Mouse (Mus musculus) regulatory T cell (primary cell): ENCODE results near the gene Prmt1.
"Not testable (repeated sequence)": the region's sequence is repeated elsewhere in the genome, so short reads cannot be mapped to it uniquely, and the experiment has no call there.

ENCODE experiments used
- in situ Hi-C: fragments of 300-600 bp; cut with MboI, MseI; formaldehyde crosslinking; loops from one replicate; pipeline ENCODE4 v1.15.1; 2025; ENCODE audit warnings: high pct_unique_total_duplicates

Prmt1 gene

GRCm38 (mm10) chr7:44986192-44986878 lies at the start of gene Prmt1:
Gene Prmt1, minus strand, starts transcription at chr7:44986568.
- in situ Hi-C loops, result no loop called here

DNA sequence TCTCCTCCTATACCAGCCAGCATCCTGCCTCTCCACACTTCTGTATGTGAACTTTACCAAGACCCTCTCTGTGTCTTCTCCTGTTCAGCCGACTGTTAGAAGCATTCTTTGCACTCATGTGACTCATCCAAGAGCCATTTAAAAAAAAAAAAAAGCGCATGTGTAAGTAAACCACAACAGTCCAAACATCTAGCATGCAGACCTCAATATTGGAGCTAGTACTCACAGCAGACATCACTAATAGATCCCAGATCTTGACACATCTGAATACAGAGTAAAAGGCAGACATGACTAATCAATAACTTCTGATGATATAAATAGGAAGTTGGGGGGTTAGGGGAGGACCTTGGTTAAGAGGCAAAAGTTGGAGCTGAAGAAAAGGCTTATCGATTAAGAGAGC lies 49.3 kb upstream of the Prmt1 start:
- in situ Hi-C loops, result loop anchor here (5.0 kb wide), 1 partner anchor 37 kb away; no protein-coding TSS in a partner anchor

- in situ Hi-C loops, result no loop called here
Observed at GRCm38 (mm10) chr7:45033722-45034359, 47.5 kb upstream of the Prmt1 start.

DNA sequence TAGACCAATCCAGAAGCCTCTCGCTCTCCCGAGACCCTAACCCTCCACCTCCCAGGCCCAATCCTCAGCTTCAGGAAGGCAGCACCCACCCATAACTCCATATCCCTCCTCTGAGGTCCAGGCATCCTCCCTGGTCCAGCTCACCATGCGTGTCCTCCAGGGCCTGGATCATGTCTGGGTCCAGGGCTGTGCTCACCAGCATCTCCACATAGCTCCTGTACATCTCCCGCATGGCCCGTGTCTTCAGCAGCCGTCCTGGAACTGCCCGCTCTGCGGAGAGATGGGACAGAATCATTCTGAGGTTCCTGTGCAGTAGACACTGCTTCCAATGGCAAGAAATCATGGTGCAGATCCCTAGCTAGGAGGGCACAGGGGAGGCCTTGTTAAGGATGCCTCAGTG lies 44.5 kb upstream of the Prmt1 start:
- in situ Hi-C loops, result no loop called here

- in situ Hi-C loops, result no loop called here
Observed at GRCm38 (mm10) chr7:45029995-45030394, 43.6 kb upstream of the Prmt1 start.

- in situ Hi-C loops, result no loop called here
Observed at GRCm38 (mm10) chr7:45028351-45028750, 42.0 kb upstream of the Prmt1 start.

DNA sequence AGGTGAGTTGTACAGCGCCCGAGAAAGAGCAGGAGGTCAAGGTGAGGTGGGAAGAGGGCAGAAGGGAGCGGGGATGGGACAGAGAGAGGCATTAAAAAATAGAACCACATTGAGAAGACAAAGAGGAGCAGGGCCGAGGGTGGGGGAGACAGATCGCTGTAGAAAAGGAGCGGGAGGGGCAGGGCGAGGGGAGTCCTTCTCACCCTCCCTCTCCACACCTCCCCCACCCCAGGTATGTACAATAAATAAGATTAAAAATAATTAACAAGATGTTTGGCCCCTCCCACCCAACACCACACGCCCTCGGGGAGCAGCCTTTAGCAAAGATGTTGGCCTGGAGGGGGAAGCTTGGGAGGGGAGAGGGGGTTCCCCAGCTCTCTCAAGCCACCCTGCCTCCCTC lies 41.4 kb upstream of the Prmt1 start:
- in situ Hi-C loops, result no loop called here

DNA sequence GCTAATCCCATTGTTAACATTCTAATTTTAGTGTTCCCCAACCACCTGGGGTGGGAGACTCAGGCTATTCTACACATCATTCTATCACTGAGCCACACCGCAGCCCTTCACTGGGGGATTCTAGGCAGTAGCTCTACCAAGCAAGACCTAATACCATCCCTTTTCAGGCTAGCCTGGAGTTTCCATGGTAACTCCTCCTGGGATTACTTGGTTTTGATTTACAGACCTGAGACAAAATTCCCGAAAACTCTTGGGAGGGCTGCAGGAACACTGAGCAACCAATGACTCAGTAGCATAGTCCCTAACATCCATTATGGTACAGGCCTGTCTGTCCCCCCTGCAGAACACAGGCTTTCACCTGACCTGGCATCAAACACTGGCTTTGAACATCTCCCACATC lies 39.9 kb upstream of the Prmt1 start:
- in situ Hi-C loops, result no loop called here

DNA sequence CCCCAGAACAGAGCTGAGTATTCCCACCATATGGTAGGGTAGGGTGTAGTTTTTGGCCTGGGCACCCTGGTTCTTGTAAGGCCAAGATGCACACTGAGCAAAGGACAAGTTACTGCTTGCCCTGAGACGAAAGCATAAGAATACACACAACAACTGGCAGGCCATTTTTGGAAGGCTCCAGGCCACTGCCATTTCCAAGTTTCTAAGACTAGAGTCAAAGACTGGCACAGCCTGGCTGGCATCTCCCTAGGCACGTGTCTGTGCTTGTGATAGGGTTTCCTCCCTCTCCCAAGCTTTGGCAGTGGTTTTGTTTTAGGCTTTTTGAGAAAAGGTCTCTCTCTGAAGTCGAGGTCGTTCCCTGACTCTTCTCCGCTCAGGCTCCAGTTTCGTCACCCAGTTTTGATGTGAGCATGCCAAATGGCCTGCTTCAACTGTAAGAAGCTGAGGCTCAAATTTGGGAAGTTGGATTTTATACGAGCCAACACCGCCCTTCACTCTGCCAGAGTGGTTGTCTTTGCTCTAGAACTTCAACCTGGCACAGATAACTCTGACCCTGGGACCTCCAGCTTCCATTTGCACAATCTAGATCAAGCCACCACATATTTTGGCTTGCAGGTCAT lies 39.3 kb upstream of the Prmt1 start:
- in situ Hi-C loops, result no loop called here

DNA sequence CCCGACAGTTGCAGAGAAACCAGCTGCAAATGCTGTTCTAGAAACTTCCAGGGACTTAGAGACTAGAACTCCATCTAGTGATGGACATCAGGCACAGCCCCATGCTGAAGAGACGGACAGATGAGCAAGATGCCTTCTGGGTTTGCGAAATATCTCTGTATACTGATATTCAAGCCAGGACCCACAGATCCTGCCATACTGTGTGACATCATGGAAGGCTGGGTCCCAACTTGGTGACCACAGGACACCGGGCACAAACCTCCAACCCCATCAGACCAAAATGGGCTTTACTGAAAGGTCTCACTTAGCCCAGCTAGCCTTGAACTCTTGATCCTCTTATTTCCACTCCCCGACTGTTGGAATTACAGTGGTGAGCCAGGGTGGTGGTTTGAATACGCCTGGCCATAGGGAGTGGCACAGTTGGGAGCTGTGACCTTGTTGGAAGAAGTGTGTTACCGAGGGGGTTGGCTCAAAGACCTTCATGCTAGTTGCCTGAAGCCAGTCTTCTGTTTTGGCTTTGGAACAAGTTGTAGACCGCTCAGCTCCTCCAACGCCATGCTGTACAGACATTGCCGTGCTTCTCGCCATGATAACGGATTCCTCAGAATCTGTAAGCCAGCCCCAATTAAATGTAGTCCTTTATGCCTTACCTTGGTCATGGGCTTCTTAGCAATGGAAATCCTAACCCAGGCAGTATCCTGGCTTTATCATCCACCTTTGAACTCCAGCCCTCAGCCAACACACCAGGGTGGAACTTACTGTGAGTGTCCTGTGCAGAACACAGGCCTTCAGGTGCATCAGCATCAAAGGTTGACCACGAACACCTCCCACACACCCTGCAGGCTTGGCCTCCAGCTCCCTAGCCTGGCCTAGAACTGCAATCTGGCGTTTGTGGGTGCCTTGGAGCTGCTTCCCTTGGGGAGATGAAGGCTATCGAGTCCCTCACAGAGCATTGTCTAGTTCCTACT lies 38.2 kb upstream of the Prmt1 start:
- in situ Hi-C loops, result no loop called here

GRCm38 (mm10) chr7:45023711-45024110 lies 37.3 kb upstream of the Prmt1 start:
- in situ Hi-C loops, result not testable (repeated sequence)

GRCm38 (mm10) chr7:45020225-45020624 lies 33.9 kb upstream of the Prmt1 start:
- in situ Hi-C loops, result no loop called here

GRCm38 (mm10) chr7:45019031-45019571 lies 32.7 kb upstream of the Prmt1 start:
- in situ Hi-C loops, result no loop called here

- in situ Hi-C loops, result no loop called here
Observed at GRCm38 (mm10) chr7:45017242-45018061, 31.1 kb upstream of the Prmt1 start, which contains the start of gene Rras. Gene Rras, plus strand, starts transcription at chr7:45017961.

DNA sequence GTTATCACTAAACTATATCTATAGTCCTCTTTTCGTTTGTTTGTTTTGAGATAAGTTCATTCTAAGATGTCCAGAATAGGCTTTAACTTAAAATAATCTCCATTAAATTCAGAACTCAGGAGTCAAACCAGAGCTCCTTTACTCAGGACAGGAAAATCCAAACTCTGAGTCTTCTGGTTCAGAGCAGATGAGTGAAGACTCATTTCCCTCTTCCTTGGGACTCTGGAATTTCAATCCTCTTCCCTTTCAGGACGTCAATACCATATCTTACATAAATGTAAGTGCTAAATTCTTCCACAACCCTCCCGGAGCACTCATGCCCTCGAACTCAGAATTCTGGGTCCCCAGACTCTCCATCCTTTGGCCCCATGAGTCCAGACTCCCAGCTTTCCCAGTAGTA lies 30.4 kb upstream of the Prmt1 start:
- in situ Hi-C loops, result no loop called here

GRCm38 (mm10) chr7:45015957-45016612 lies 29.7 kb upstream of the Prmt1 start, which contains the start of gene Scaf1:
Gene Scaf1, minus strand, starts transcription at chr7:45016363.
- in situ Hi-C loops, result no loop called here

DNA sequence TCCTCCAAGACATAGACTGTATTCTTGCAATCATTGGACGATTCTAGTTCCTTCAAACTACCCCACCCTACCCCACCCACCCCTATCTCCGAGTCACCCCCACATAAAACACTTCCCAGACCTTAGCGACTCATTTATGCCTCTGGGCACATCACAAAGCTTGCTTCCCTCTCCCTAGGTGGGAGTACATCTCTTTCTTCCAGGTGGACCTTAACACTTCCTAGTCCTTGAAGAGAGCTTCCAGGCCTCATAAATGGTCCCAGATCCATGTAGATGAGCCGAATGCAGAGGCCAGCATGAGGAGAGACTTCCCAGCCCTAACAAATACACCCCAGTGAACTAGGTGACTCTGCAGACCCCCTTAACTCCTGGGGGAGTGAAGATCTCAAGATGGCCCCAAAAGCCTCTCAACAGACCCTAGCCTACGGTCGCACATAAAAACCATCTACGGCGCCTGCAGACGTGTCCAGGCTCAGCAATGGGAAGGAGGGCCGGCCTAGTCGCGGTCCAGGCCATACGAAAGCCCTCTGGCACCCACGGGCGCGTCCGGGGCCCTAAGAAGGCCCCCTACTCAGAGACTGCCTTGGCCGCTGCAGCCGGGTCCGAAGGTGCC lies 29.1 kb upstream of the Prmt1 start:
- in situ Hi-C loops, result no loop called here

DNA sequence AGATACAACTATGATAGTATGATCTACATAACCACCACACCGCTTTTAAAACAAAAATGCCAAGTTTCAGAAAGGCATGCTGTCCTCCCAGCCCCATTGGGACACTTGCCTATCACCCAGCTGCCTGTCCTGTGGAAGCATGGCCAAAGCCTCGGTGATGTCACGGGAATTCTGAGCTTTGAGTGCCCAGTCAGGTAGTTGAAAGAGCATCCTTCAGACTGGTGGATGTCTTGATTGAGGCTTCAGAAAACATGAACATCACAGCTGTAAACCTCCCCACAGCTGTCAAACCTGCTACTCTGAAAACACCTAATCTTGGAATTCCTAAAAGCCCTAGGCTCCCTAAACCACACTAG lies 27.7 kb upstream of the Prmt1 start:
- in situ Hi-C loops, result no loop called here

DNA sequence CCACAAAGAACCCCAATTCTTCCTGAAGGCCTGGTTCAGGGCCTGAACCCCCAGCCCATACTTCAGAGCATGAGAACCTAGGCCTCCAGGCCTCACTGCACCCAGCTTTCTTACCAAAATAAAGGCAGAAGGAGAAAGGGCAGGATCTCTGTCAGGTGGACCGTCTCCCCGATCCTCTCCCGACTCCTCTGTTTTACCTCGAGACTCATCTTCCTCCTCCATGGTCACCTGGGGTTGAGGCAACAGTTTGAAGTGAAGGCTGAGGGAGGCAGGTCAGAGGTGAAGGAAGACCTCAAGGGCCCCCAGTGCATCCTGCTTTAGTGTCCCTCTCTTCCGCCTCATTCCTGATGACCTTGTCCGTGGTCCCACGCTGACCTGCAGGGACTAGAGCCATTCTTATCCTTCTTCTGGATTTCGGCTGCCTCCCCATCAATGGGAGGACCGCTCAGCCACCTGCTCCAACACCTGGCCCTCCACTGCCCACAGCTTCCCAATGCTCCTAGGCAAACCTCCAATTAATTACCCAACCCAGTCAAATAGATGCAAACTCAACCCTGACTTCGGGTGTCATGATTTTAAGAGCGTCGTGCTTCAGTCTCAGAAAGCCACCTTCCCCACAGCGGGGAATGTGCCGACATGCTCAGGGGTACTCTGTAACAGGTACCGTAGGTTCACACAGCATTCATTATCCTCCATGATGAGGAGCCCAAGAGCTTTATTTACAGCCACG lies 27.2 kb upstream of the Prmt1 start:
- in situ Hi-C loops, result no loop called here
